Mouse (Mus musculus) midbrain, embryonic 10.5 days (tissue): ENCODE measurements around the gene Tmcc3. TPM values are rescaled to one million over a fixed set of nuclear protein-coding genes. Genes with fewer than 3 reads are reported as not detected.

ENCODE experiments used
- DNase-seq: peaks from one replicate; pipeline ENCODE4 v3.0.0-alpha.2; 2017; ENCODE audit warnings: low spot score
- H3K27ac ChIP-seq: fragments of 300-500 bp; sonication (generic); replicated peaks from 2 replicates; pipeline ENCODE4 v1.5.1; 2016; ENCODE audit warnings: mild to moderate bottlenecking
- H3K27me3 ChIP-seq: fragments of 300-500 bp; sonication (generic); 2 replicates; pipeline ENCODE4 v1.6.1; 2016; ENCODE audit warnings: low read depth, mild to moderate bottlenecking; ENCODE audit not compliant: poor library complexity, severe bottlenecking
- H3K36me3 ChIP-seq: fragments of 300-500 bp; sonication (generic); 2 replicates; pipeline ENCODE4 v1.6.1; 2016; ENCODE audit warnings: mild to moderate bottlenecking, moderate library complexity
- H3K4me1 ChIP-seq: fragments of 300-500 bp; sonication (generic); 2 replicates; pipeline ENCODE4 v1.6.1; 2016
- H3K4me3 ChIP-seq: fragments of 300-500 bp; sonication (generic); 2 replicates; pipeline ENCODE4 v1.5.1; 2016; ENCODE audit warnings: mild to moderate bottlenecking, moderate library complexity
- H3K9me3 ChIP-seq: fragments of 300-500 bp; sonication (generic); replicated peaks from 2 replicates; pipeline ENCODE4 v1.6.1; 2016; ENCODE audit warnings: mild to moderate bottlenecking
- WGBS: fragments of 180-500 bp; shearing (Covaris S2); methylation state at CpG from one replicate; pipeline ENCODE4 v1.1.7; 2016; 5-methylcytosine and 5-hydroxymethylcytosine counted together
- polyA plus RNA-seq: library from polyadenylated mRNA; unstranded; fragments of >200 nt; fragmentation: Nextera tagmentation; extraction: Ambion mirVana; gene quantifications from 2 replicates; pipeline ENCODE4 v1.2.1, GENCODE M21; 2016

Gene Tmcc3
- polyA plus RNA-seq, 1 experiment from 2014 or later, result 2.9 TPM

DNA sequence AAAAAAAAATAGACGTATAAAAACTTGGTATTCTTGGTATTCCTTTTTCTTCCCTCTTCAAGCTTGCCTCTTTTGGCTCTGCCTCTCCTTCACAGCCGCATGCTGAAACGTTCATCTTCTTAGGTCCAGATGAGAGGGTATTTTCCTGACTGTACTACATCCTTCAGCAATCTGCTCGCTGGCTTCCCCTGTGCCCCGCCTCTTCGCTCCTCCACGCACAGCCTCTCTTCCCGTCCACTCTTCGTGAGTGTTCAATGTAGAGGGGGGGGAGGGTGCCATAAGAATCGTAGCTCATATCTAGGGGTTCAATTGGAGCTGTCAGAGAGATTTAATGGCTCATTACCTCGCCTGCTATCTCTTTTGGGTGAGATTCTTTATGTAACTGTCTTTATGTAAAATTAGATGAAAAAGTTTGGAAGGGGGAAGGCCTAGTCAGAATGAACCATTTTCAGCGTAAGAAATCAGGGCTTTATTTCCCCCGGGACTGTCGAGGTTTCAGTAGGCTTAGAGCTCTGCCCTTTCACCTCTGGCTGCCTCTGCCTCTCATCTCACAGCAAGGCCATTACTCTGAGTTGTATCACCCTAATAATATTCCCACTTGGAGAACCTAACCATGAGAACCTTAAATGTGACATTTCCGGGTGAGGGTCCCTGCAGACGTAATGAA, 188.6 kb downstream of the Tmcc3 start:
- Histone ChIP-seq H3K27ac (0 out of 2 replicates have a peak overlapping the region, but pooled peaks have one; percentile 49), H3K4me1 (peaks cover 24% of the 10 kb centered on the region), H3K9me3 (no peaks in the 10 kb centered on the region), H3K4me3 (no peak overlapping the region), H3K27me3 (no peaks in the 10 kb centered on the region), H3K36me3 (no peaks in the 10 kb centered on the region)
- DNase-seq, result no peak
- 44% methylated on average over 16 of the region's 16 CpGs for WGBS

DNA sequence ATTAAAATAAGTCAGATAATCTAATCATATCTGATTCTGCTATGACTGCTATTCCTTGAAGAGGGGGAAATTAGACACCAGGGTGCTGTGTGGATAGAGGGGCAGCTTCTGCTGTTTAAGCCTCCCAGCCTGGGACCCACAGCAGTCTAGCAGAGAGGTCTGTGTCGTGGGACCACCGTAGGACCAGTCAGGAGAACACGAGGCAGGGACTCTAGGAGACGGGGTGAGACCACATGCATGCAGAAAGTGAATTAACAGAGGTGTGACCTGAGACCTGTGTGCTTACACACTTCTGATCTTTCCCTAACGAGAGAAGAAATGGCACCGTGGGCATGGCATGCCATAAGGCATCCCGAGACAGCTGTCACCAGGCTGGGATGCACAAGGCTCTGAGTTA, 189.1 kb downstream of the Tmcc3 start:
- H3K27ac ChIP-seq, result no peak overlapping the region

DNA sequence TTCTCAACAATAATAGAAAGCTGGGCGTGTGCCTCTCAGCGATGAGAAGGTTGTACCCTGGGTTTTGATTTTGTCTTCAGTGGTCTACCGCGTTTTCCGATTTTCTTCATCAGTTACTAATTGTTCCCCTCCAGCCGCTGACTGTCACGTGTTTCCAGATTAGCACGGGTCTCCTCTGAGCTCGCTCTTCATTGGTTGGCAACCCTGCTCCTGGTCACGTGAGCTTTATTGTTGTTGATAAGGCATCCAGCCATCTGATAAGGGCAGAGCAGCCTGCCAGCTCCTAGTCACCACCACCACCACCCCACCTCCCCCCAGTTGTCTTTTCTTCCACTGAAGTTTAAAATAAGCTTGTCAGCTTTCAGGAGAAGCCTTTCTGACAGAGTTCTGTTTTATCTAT, 190.0 kb downstream of the Tmcc3 start:
- no peak overlapping the region for H3K4me3 ChIP-seq
- 87% methylated on average over 10 of the region's 10 CpGs for WGBS
- H3K9me3 ChIP-seq, result no peaks in the 10 kb centered on the region
- H3K27ac ChIP-seq, result no peak overlapping the region
- peaks cover 19% of the 10 kb centered on the region for H3K4me1 ChIP-seq
- no peaks in the 10 kb centered on the region for H3K27me3 ChIP-seq
- DNase-seq, result no peak
- H3K36me3 ChIP-seq, result no peaks in the 10 kb centered on the region

More for the DNA sequence above, 189.1 kb downstream of the Tmcc3 start:
- Histone ChIP-seq H3K27me3 (no peaks in the 10 kb centered on the region), H3K36me3 (no peaks in the 10 kb centered on the region), H3K9me3 (no peaks in the 10 kb centered on the region), H3K4me1 (peaks cover 22% of the 10 kb centered on the region), H3K4me3 (no peak overlapping the region)
- DNase-seq, result no peak
- WGBS, result 74% methylated on average over 7 of the region's 7 CpGs

DNA sequence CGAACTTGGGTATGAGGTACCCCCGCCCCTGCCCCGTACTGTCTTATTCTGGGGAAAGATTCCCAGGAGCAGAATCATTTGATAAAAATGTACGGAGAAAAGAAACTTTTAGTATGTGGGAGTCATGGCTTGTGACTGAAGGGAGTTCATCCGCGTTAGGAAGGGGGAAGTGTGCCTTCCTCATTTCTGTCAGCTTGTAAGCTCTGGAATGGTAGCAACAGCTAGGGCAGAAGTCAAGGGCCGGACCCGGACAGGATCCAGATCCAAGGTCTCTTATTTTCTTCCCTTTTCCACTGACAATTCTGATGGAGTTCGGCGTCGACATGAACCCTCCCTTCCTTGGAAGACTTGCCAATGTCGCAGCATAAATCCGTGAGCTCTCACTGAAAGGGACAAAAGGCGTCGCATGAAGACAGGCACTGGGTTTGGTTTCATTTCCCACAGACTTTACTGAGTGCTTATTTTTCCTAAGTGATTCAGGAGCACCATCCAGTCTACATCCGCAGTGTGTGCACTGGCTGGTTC, 193.6 kb downstream of the Tmcc3 start:
- H3K4me3 ChIP-seq, result no peak overlapping the region
- H3K36me3 ChIP-seq, result no peaks in the 10 kb centered on the region
- H3K4me1 ChIP-seq, result peaks cover 9% of the 10 kb centered on the region
- 81% methylated on average over 16 of the region's 16 CpGs for WGBS
- no peaks in the 10 kb centered on the region for H3K27me3 ChIP-seq
- H3K27ac ChIP-seq, result no peak overlapping the region
- no peak for DNase-seq
- H3K9me3 ChIP-seq, result no peaks in the 10 kb centered on the region

DNA sequence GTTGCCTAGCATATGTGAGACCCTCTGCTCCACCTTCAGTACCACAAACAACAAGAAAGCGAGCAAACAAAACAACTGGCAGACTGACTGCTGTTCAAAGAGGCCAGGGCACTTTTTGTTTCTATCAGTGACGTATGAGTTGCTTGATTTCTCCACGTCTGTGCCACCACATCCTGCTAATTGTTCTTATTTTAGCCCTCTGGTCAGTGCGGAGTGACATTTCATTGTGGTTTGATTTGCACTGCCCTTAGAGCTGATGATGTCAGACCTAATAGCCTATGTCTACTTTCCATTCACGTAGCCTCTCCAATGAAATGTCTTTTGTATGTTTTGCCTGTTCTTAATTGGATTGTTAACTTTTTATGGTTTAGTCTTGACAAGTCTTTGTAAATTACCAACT, 197.1 kb downstream of the Tmcc3 start:
- no peaks in the 10 kb centered on the region for H3K36me3 ChIP-seq
- H3K27ac ChIP-seq, result no peak overlapping the region
- 80% methylated on average over 5 of the region's 5 CpGs for WGBS
- peaks cover 24% of the 10 kb centered on the region for H3K27me3 ChIP-seq
- H3K4me1 ChIP-seq, result peaks cover 4% of the 10 kb centered on the region
- no peak for DNase-seq
- H3K9me3 ChIP-seq, result no peaks in the 10 kb centered on the region
- H3K4me3 ChIP-seq, result no peak overlapping the region

DNA sequence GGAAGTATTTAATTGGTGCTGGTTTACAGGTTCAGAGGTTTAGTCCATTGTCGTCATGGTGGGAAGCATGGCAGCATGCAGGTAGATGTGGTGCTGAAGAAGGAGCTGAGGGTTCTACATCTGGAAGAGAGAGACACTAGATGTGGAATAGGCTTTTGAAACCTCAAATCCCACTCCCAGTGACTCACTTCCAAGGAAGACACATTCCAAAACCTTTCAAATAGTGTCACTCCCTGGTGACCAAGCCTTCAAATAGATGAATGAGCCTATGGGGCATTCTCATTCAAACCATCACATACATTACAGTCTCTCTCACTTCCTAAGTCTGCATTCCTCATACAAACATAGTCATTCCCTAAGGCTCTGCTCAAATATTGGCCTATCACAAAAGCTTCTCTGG, 201.0 kb downstream of the Tmcc3 start:
- WGBS, result 92% methylated on average over 1 of the region's 1 CpGs
- Histone ChIP-seq H3K9me3 (no peaks in the 10 kb centered on the region), H3K27ac (no peak overlapping the region), H3K4me3 (no peak overlapping the region), H3K27me3 (peaks cover 59% of the 10 kb centered on the region), H3K4me1 (peaks cover 31% of the 10 kb centered on the region), H3K36me3 (no peaks in the 10 kb centered on the region)
- DNase-seq, result no peak

DNA sequence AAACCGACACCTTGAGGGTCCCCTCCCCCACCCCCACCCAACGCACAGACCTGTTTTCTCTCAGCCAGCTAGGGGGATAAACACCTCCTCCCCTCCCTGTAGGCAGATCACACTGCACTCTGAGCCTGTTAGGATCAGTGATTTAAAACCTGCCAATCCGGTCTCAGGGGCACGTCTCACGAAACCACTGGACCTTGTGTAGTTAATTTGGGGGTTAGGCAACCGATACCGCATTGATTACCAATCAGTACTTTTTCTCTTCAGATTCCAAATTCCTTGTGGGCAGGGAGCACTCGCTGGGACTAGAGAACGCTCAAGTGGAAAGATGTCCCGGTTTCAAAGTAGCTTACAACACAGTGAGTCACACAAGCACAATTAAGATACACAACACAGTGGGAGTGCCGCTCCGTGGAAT, 202.3 kb downstream of the Tmcc3 start:
- H3K27ac ChIP-seq, result peak overlapping the region; percentile 89
- no peaks in the 10 kb centered on the region for H3K36me3 ChIP-seq
- H3K9me3 ChIP-seq, result no peaks in the 10 kb centered on the region
- 1% methylated on average over 12 of the region's 12 CpGs for whole genome bisulfite sequencing
- DNase-seq, result peak; percentile 41
- H3K27me3 ChIP-seq, result peaks cover 72% of the 10 kb centered on the region
- peaks cover 31% of the 10 kb centered on the region for H3K4me1 ChIP-seq
- peak overlapping the region; percentile 86 for H3K4me3 ChIP-seq

DNA sequence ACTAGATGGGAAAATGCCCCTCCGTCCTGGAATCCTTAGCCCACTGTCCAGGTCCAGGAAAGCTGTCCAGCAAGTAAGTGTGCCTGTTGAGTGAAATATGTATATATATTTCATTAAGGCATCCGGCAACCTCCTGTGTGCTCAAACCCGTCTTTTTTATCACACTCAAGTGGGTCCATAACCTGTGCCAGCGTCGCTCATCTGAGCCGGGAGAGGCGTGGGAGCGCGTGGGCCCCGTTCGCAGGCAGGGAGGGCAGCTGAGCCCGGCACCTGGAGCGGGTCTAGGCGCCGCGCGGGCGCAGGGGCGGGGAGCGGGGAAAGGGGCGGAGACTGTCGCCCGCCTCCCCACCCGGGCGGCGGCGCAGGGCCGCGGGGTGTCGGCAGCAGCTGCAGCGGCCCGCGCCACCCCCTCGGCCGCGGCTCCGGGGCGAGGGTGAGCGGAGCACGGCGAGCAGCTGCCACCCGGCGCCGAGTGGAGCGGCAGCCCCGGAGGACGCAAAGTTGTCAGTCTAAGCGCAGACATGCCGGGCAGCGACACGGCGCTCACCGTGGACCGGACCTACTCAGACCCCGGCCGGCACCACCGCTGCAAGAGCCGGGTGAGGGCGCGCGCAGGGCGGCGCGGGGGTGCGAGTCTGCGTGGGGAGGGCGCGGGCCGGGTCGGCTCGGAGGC, 202.9 kb downstream of the Tmcc3 start:
- H3K4me1 ChIP-seq, result peaks cover 31% of the 10 kb centered on the region
- peak overlapping the region; percentile 86 for H3K4me3 ChIP-seq
- peaks cover 76% of the 10 kb centered on the region for H3K27me3 ChIP-seq
- no peak for DNase-seq
- under 1% methylated on average over 55 of the region's 71 CpGs for WGBS
- peak overlapping the region; percentile 89 for H3K27ac ChIP-seq
- no peaks in the 10 kb centered on the region for H3K36me3 ChIP-seq
- no peaks in the 10 kb centered on the region for H3K9me3 ChIP-seq

DNA sequence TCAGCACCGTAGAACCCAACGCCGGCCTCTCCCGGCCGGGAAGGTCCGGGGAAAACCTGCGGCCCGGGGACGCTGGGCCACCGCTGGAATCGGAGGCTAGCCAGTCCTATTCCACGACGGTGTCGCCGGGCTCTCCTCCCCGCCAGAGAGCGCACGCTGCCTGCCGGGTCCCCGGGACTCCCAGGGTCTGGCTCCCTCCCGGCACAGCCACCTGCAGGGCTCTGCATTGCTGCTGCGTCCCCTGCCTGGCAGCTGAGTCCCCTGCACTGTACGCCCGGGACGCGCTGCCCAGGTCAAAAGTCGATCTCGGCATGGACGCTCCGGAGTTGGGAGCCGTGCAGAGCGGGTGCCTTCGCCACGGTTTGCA, 203.4 kb downstream of the Tmcc3 start:
- DNase-seq, result peak; percentile 82
- Histone ChIP-seq H3K36me3 (no peaks in the 10 kb centered on the region), H3K9me3 (no peaks in the 10 kb centered on the region), H3K27me3 (peaks cover 81% of the 10 kb centered on the region), H3K4me1 (peaks cover 31% of the 10 kb centered on the region), H3K4me3 (peak overlapping the region; percentile 86), H3K27ac (peak overlapping the region; percentile 89)
- under 1% methylated on average over 34 of the region's 34 CpGs for WGBS

DNA sequence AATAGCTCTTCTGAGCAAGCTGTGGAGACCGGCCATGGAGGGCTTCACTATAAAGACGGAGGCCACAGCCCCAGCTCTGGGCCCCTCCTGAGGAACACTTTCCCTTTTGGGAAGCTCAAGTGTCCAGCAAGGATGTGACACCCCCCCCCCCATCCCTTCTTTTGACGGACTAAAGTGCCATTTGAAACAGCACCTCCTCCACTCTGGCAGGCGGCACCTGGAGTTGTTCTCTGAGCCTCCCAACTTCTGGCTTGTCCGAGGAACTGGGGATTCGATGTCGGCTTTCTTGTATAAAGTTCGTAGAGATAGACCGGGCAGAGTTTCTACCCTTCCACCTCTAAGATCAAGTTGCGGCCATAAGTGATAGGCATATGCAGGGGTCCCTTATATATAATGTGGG, 203.8 kb downstream of the Tmcc3 start:
- no peaks in the 10 kb centered on the region for H3K36me3 ChIP-seq
- peaks cover 35% of the 10 kb centered on the region for H3K4me1 ChIP-seq
- H3K4me3 ChIP-seq, result peak overlapping the region; percentile 86
- H3K9me3 ChIP-seq, result no peaks in the 10 kb centered on the region
- H3K27me3 ChIP-seq, result peaks cover 84% of the 10 kb centered on the region
- H3K27ac ChIP-seq, result peak overlapping the region; percentile 89
- WGBS, result 2% methylated on average over 10 of the region's 10 CpGs
- no peak for DNase-seq

DNA sequence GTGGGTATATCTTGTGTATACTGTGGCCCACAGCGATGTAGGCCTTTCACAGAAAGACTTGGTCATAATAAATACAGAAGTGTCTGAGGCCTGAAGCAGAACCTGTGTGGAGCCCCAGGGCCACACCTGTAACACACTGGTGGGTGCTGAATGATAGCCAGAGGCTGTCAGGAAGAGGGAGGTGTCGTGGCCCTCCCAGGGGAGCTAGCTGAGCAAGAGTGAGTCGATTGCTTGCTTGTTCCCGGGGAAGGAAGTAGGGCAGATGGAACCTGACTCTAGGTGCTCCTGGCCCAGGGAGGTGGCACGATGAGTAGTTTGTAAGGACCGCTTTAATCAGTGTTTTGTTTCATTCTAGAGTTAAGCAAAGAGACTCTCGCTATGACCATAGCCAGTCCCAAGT, 208.1 kb downstream of the Tmcc3 start:
- Histone ChIP-seq H3K27ac (no peak overlapping the region), H3K9me3 (no peaks in the 10 kb centered on the region), H3K4me1 (peaks cover 58% of the 10 kb centered on the region), H3K36me3 (no peaks in the 10 kb centered on the region), H3K27me3 (peaks cover 66% of the 10 kb centered on the region), H3K4me3 (no peak overlapping the region)
- DNase-seq, result no peak
- WGBS, result 63% methylated on average over 7 of the region's 7 CpGs

DNA sequence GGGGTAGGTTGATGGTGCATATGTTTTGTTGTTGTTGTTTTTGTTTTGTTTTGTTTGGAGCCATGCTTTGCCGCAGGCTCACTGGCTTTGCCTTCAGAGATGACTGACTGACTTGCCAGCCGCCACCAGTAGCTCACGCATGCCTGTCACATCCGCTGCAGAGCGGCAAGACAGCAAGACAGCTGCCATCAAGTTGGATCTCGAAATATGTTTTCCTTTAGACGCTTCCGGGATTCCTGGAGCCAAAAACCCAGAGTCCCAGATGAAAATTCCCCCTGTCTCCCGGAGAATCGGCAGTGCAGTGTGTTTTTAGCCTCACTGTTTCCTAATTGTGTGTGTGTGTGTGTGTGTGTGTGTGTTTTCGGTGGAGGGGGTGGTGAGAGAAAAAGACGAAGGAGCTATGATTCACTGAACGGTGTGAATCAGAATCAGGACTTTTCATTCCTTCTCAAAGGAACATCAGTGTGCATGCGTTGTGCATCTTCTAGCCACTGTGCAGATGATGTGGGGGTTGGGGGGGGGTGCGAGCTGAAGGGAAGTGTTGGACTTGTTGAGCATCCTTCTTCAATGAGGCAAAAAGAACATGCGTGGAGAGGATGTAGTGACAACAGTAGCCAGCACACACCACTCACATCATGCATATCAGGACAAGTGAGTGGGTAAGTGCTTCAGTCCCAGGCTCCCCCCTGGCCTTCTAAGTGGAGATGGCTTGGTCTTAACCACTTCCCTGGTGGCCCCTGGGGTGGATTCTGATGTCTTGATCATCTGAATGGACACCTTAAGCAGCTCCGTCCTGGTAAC, 208.8 kb downstream of the Tmcc3 start:
- H3K27me3 ChIP-seq, result peaks cover 63% of the 10 kb centered on the region
- WGBS, result 50% methylated on average over 17 of the region's 17 CpGs
- no peaks in the 10 kb centered on the region for H3K36me3 ChIP-seq
- H3K4me1 ChIP-seq, result peaks cover 55% of the 10 kb centered on the region
- H3K27ac ChIP-seq, result no peak overlapping the region; the same call in 1 of the 2 replicates
- no peak for DNase-seq
- H3K9me3 ChIP-seq, result no peaks in the 10 kb centered on the region
- H3K4me3 ChIP-seq, result no peak overlapping the region

DNA sequence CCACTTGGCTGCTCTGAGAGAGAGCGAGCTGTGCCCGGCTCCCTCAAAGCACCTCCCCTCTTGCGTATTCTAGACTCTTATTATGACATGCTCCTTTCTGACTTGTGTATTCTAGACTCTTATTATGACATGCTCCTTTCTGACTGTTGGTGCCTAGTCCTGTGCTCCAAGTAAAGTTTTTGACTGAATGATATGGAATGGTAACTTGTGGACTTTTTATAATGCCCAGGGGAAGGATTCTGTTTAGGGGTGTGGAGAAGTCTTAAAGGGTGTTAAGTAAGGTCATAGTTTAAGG, 209.3 kb downstream of the Tmcc3 start:
- Histone ChIP-seq H3K9me3 (no peaks in the 10 kb centered on the region), H3K4me1 (peaks cover 49% of the 10 kb centered on the region), H3K36me3 (no peaks in the 10 kb centered on the region), H3K27me3 (peaks cover 57% of the 10 kb centered on the region), H3K4me3 (no peak overlapping the region), H3K27ac (no peak overlapping the region)
- 16% methylated on average over 3 of the region's 3 CpGs for WGBS
- no peak for DNase-seq
